Mouse (Mus musculus) thymus, postnatal 25 days (tissue): ENCODE results near the gene Ice1.

ENCODE experiments used
- DNase-seq: peaks from one replicate; pipeline ENCODE4 v3.0.0; 2022

Gene Ice1

DNA sequence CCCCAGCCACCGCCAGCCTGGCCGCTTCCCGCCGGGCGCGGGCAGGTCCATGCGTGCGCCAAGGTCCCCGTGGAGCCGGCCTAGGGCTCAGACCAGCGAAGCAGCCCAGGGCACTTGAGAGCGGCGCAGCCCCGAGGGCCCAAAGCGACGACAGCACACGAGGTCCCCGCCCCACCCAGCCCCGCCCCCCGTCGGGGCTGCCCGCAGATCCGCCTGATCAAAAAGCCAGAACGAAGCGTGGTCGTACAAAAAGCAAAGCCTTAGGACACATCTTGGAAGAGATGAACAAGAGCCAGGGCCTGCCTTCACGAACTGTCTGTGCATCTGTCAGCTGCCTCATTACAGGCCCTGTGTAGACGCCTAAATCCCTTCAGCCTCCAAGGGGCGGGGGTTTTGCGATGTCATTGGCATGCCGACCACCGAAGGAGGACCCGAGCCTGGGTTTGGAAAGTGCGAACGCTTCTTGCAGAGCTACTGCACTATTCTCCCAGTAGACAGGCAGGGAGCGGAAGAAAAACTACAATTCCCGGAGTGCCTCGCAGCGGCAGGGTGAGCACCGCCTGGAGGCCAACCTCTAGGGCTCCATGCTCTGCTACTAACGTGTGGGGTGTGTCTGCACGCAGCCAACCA, 343 bp upstream of the Ice1 start:
- peak; percentile 92 for DNase-seq

DNA sequence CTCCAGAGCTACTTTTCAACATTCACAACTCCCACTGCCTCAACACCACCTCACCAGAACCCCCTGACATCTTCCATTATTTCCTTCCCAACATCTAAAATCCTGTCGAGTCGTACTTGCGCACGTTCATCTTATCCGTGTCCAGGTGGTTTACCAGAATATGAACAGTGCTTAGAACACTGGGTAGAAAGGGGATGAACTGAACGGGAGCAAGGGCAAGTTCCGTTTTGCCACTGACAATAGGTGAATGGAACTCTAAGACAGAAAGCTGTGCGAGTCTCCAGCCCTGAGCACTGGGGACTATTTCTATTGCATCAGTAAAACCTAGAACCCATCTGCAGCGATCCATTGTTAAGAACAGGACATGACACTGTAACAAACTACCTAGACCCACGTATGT, 728 bp downstream of the Ice1 start:
- DNase-seq, result no peak

DNA sequence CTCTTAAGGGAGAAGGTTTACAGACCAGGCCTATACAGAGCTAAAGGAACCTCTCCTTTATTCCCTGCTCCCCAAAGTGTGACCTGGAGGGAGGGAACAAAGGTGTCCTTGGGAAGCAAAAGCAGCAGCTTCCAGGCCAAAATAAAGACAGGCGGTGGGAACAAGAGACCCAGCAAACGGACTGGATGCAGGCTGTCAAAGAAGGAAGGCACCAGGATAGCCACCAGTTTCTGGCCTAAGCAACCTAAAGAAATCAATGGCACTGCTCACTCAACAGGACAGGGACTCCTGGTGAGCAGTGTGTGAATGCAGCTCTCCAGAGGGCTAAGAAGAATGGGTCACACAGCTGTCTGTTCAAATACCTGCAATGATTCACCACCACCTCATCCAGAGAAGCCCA, 1.8 kb downstream of the Ice1 start:
- no peak for DNase-seq

DNA sequence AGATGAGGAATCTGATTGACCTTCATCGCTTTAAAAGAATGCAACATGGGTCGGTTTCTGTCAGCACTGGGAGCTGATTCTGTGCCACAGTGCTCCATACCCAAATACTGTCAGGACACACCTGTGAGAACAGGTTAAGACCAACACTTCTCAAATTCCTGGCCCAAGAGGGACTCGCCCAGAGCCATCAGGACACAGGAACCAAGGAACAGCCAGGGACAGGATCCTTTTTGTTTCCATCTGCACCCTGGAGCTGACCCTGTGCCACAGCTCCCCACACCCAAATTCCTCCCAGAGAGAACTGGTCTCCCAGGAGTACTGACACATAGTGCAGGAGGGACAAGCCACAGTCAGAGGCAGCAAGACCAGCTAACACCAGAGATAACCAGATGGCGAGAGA, 11.0 kb downstream of the Ice1 start:
- DNase-seq, result no peak

DNA sequence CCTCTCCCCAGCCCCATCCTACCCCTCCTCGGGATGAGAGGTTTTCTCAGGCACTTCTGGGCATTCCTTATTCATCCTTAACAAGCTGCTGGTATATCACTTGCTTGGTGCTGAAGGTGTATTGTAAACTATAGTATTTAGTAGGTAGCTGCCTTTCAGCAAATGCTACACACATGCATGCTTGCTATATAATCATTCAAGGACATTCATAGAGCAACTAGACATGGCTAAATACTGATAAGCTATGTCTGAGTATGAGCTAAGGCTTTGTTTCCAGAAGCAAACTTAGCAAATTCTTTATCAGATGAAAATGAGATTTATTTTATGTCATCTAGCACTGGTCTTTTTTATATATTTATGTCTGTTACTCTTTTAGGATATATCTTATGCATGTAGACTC, 11.8 kb downstream of the Ice1 start:
- DNase-seq, result no peak

DNA sequence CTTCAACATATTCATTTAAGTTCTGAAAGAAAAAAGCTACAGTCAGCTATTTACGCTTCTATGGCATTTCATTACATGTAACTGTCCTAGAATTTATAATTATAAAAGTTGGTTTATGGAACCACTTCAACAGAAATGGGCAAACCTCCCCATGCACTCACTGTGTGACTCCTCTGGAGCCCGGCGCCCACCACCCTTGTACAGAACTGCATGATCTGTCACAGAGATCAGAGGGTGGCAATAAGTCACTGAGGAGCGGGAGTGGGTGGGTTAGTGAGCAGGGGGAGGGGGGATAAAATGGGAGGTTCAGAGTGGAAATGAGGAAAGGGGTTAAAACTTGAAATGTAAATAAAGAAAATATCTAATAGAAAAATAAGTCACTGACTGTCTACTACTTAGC, 13.0 kb downstream of the Ice1 start:
- DNase-seq, result no peak

DNA sequence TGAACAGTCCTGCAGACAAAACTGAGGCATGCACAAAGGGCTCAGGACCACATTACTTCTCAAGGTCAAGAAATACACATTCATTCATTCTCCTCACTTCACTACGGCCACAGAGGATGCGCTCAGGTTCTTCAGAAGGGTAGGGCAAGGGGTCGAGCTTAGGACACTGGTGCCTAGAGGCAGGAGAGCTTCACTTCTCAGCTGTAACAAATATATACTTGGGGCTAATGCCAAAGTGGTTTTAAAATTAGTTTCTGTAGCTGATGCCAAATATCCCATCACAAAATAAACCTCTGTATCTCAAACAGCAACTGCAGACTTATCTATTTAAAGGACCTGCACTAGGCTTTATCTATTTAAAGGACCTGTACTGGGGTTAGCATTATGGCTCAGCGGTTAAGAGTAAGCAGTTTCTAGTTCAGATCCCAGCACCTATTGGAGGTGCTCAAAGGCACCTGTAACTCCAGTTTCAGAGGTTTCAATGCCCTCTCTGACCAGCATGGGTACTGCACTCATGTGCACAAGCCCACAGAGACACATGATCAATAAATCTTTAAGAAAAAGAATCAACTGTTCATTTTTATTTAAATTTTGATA, 14.9 kb downstream of the Ice1 start:
- no peak for DNase-seq

DNA sequence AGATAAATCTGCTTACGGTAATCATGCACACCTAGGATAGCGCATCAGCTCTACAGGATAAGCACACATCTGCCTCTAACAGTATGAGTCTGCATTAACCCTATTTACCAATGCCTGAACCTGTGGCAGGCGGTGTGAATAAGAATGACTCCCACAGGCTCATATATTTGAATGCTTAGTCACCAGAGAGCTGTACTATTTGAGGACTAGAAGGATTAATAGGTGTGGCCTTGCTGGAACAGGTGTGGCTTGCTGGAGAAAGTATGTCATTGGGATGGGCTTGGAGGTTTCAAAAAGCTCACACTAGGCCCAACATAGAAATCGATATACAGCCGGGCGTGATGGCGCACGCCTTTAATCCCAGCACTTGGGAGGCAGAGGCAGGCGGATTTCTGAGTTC, 15.9 kb downstream of the Ice1 start:
- DNase-seq, result no peak

DNA sequence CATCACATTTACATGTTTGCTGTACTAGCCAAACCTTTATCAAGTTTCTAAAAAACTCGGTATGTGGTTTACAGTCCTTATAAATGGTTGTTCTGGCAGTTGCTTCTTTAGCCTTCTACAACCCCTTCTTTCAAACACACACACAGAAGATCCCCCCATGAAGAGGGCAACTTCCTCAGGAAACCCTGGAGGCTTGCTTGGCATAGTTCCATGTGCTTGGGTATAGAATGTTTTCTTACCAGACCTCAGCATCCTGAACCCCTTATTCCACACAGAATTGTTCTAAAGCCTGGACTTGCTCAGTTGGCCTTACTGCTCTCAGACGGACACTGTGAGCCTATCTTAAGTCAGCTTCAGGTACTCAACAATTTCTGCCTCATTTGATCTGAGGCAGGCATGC, 24.6 kb downstream of the Ice1 start:
- DNase-seq, result no peak

DNA sequence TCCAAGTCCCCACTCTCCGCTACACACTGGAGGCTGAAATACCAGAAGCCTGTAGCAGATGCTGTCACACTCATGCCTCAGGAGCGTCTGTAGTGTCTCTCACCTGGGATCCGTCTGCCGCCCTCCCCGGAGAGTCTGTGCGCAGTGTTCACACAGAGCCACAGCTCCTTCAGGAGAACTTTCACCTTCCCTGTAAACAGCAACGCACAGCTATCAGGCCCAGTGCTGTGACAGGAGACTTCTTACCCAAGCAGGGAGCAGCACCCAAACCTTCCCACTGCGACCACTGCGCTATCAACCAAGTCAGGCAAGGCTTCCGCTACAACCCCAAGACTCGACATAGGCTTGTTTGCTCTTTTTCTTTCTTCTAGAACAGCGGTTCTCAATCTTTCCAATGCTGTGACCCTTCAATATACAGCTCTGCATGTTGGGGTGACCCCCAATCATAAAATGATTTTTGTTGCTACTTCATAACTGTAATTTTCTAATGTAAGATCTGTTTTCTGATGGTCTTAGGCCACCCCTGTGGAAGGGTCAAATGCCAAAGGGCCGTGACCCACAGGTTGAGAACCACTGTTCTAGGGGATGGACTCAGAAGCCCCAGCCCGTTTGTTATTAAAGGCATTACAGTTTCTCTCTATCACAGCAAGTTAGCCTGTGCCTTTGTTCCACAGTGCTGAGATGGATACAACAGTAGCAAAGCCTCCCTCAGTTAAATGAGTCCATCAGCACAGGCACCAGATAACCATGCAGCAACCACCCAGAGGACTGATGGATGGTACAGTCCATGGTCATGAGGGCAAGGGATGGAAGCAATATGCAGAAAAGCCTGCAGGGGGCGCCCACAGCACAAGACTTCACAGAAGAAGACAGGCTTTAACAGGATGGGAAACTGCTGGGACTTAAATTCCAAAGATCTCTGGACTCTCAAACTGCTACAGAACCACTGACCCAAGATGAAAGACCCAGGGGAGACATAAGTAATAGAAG, 26.7 kb downstream of the Ice1 start:
- DNase-seq, result peak; percentile 54

DNA sequence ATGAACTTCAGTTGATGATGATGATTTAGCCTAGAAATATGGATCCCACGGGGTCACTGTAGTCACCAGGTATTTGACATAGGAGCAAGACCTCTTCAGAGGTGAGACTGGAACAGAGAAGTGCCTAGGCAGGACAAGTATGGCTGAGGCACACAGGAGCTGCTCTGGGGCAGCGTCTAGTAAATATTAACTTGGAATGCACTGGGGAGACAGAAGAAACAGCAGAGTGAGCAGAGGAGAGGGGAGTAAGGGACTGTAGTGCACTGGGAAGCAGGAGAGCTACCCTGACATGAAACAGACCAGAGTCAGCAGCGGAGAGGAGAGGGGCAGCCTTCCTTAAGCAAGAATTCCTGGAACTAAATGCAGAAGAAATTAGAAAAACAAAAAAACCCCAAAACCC, 27.8 kb downstream of the Ice1 start:
- DNase-seq, result no peak

DNA sequence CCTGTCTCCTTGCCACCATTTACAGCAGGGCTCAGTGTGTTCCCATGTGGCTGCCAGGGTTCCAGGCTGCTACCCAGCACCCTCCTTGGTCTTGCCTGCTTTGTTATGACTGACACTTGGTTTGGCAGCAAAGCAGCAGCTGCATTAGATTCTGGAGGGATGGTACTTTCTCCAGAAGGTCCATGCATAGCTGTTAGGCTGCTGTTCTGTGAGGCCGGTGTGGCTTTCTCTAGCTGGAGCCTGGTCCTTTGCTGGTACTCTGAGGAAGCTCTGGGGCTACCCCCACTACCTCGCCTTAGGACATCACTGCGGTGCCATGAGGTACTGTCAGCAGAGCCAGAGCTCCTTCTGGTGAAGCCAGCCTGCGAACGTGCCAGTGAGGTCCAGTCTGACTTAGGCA, 32.1 kb downstream of the Ice1 start:
- DNase-seq, result no peak

DNA sequence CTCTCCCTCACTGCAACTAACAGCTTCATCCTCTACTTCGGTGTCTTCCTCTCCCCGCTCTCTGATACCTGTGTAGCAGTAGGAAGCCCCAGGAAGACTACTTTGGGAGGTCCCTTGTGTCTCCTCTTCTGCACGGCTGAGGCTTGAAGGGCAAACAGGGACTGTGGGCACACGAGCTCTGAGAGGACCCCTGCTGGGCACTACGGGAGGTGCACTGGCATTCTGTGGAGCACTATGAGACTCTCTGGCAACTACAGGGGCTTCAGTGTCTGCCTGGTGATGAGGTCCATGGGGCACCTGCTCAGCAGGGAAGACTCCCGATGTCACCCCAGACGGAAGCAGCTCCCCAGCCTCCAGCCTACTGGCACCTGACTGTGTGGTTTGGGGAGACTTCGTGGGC, 32.7 kb downstream of the Ice1 start:
- DNase-seq, result peak; percentile 18

DNA sequence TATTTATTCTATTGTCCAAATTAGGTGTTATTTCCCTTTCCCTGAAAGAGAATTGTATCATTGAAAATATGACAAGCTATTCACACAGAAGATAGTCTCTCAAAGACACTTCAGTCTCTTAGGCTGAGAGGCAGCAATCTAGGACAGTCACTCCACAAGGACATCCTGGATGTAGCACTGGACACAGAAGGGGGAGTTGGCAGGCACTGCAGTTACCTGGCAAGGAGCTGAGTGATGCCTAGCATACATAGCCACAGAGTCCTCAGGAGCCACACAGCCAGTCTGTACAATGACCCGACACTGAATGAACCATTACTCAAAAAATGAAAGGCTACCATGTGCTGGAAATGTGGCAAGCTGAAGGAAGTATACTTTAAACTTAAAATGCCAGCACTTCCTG, 35.9 kb downstream of the Ice1 start:
- no peak for DNase-seq

DNA sequence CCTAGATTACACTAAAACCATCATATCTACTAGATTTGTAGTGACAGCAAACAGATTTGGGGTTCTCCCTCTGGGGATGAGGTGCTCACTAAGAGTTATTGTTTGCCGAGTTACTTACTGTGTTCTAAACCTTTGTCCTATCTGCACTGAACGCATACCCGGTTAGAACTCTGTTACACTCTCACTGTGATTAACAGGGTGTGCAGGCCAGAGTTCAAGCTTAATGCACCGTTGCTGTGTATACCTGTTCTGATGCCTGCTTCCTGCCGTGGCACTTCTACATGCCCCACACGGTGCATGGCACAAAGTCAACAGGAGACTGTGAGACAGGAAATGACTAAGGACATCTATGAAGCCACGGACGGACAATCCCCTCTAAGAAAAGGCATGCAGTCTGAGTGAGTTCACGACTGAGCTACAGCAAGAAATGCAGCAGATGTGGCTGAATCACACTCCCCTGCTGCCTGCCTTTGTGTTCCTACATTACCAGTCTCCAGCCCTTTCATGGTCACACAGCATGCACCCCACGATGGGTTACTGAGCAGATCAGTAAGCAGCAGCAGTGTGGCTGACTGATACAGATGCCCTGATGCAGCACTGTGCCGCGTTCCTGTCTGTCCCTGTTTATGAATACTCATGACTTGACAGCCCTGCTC, 37.3 kb downstream of the Ice1 start:
- no peak for DNase-seq

DNA sequence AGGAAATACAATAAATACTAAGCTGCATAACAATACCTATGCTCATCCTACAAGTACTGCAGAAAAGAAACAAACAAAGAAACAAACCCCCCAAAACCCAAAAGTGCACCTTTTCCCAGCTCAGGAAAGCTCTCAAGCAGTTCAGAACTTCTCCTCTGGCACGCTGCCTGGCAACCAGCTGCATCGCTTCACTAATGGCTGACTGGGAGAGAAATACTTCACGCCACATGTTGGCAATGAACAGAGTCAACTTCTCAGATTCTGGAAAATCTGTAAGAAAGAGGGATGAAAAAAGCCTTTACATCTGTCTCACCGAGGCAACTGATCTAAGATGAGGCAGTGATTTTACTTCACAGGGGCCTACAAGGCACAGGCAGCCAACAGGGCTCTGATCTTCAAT, 38.5 kb downstream of the Ice1 start:
- DNase-seq, result no peak

DNA sequence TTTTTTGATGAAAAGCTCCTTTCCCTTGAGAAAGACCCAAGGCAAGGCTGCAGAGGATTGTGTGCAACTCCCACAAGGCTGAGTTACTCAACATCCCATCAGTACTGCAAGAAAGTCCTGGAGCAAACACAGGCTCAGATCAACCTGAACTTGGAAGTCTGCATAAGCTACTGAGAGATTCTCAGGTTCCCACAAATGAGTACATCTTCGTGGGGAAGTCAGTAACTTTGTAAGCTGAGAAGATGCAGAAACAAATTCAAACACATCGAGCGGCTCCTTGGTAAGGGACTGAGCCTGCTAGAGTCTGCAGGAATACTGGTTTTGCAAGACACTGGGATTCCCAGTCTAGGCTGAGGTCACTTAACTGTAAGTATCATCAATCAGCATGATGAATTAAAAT, 40.5 kb downstream of the Ice1 start:
- DNase-seq, result no peak

DNA sequence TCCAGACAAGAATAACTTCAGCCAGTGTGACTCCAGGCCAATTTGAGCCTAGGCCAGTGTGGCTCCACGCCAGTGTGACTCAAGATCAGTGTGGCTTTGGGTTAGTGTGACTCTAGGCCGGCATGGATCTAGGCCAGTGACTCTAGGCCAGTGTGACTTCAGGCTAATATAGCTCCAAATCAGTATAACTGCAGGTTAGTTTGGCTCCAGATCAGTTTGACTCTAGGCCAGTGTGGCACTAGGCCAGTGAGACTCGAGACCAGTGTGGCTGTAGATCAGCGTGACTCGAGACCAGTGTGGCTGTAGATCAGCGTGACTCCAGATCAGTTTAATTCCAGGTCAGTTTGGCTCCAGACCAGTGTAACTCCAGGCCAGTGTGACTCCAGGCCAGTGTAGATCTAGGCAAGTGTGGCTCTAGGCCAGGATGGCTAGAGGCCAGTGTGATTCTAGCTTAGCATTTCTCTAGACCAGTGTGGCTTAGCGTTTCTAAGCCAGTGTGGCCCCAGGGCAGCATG, 47.1 kb downstream of the Ice1 start:
- DNase-seq, result no peak

DNA sequence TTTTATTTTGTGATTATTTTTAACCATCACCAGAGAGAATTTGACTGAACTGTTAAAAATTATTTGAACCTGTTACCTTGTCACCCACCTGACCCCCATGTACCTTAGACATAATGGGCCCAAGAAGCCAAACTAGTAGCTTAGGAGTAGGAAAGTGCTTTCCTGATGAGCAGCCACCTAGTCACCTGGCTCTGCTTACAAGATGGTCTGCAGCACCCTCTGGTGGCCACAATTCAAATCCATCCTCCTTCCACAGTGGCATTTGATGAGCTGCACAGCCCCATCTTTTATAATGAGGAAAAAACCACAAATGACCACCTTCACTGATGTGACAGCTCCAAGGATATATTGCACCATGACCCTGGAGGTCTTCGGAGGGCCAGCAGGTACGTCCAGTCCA, 50.5 kb downstream of the Ice1 start:
- DNase-seq, result peak; percentile 40

DNA sequence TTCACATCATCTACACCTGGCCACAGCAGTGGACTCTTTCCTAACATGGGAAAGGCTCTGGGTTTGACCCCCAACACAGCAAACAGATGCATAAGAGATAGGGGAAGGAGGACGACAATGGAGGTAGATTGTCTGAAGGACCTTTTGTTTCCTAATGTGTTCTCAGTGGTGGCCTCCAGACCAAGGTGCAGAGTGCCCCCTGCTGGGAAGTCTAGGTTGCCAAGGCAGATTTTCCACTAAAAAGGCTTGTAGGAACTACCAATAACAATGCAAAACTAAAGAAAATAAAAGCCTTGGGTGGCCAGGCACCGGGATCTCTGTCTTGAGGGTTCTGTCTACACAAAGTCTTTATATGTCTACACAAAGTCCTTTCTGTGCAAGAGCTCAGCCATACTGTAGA, 54.9 kb downstream of the Ice1 start:
- no peak for DNase-seq

DNA sequence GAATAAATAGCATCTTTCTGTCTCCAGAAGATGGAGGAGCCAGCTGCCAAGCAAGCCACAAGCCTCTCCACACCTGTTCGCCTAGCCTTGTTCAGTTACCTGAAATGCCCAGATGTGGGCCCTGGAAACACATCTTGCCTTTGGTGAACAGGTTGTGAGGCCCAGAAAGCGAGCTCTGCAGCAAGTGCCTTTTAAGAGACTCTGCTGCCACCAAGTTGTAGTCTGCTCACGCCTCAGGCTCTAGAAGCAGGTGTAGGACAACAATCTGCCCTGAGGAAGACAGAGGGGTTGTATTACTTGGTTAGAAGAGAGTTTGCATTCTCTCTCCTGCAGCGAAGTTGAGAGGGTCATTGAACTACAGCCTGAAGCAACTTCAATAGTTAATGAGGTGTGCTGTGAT, 55.9 kb downstream of the Ice1 start:
- no peak for DNase-seq

DNA sequence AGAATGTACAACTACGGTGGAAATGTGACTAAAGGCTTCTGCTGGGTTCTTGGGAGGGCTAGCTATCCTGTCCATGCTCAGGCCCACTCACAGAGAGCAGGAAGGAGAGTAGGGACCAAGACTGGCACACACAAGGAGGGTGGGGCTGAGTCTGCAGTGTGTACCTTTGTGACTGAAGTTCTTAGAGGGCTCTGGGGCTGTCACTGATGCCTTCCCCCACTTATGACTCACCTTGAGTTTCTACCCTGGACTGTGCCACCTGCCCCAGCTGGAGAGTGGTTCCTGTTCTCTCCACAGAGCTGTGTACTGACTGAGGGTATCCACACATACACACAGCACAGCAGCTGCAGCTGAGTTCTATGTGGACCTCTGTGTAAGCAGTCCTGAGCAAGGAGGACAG, 63.2 kb downstream of the Ice1 start:
- no peak for DNase-seq

DNA sequence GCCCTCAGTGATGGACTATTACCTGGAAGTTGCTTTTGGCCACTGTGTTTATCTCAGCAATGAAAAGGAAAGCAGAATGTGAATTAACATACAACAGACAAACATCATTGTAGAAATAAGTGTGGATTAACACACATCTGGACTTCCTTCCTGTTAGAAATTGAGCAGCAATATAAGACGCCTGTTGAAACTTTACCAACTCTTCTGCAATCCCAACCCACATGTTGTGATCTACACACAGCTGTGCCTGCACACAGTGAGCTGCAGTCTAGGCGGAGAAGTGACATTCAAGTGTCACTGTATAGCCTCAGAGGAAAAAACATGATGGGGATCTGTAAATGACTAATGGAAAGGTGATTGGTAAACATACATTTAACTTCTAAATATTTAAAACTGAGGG, 69.5 kb downstream of the Ice1 start:
- no peak for DNase-seq
